Mouse (Mus musculus) frontal cortex, postnatal 25 days (tissue): ENCODE measurements around the gene Nek2.
A peak's percentile ranks its signal among the peaks of the same experiment; 100 is the strongest.

Experiments used
- DNase-seq, 2 experiments: peaks; one replicate each; pipeline ENCODE4 v3.0.0; 2022; ENCODE audit warnings: low spot score in 2 of 2

Nek2 gene

GRCm38 (mm10) chr1:191856886-191857651 is 35.8 kb downstream of the Nek2 start:
- DNase-seq, result no peak

GRCm38 (mm10) chr1:191858136-191858535 is 36.9 kb downstream of the Nek2 start:
- no peak for DNase-seq

GRCm38 (mm10) chr1:191859847-191860246 is 38.6 kb downstream of the Nek2 start:
- DNase-seq, result peak in 1 of 2 experiments; percentile 20

GRCm38 (mm10) chr1:191861247-191861646 is 40.0 kb downstream of the Nek2 start:
- DNase-seq, result no peak

GRCm38 (mm10) chr1:191863833-191864550 is 42.7 kb downstream of the Nek2 start:
- DNase-seq, result no peak

GRCm38 (mm10) chr1:191864551-191865027 is 43.3 kb downstream of the Nek2 start:
- no peak for DNase-seq

- no peak for DNase-seq
Measured at GRCm38 (mm10) chr1:191872076-191872710, 50.9 kb downstream of the Nek2 start.

- no peak for DNase-seq
Measured at GRCm38 (mm10) chr1:191875006-191875405, 53.8 kb downstream of the Nek2 start.

GRCm38 (mm10) chr1:191875683-191876305 is 54.5 kb downstream of the Nek2 start:
- no peak for DNase-seq

- no peak for DNase-seq
Measured at GRCm38 (mm10) chr1:191877681-191878080, 56.4 kb downstream of the Nek2 start.

- DNase-seq, result no peak
Measured at GRCm38 (mm10) chr1:191878518-191878921, 57.3 kb downstream of the Nek2 start.

GRCm38 (mm10) chr1:191880247-191880646 is 59.0 kb downstream of the Nek2 start:
- DNase-seq, result no peak

GRCm38 (mm10) chr1:191880921-191881609 is 59.8 kb downstream of the Nek2 start:
- DNase-seq, result no peak

- no peak for DNase-seq
Measured at GRCm38 (mm10) chr1:191881663-191882062, 60.4 kb downstream of the Nek2 start.
